Mouse (Mus musculus): ENCODE measurements around the gene Srrt. TPM values are rescaled to one million over a fixed set of nuclear protein-coding genes. Genes with fewer than 3 reads are reported as not detected.
A peak's percentile ranks its signal among the peaks of the same experiment; 100 is the strongest.

The Srrt gene
- total RNA-seq (2012; rRNA removed) (235 and 291 TPM in 2 replicates), polyA plus RNA-seq (2012; ENCODE audit: insufficient read depth in 1 of 2, insufficient read length in 2 of 2, low read depth in 1 of 2, low replicate concordance in 2 of 2, missing spikeins in 1 of 2) (100 to 1,000 TPM in 1 of 2 experiments, not detected in 1; 454 TPM)

DNA sequence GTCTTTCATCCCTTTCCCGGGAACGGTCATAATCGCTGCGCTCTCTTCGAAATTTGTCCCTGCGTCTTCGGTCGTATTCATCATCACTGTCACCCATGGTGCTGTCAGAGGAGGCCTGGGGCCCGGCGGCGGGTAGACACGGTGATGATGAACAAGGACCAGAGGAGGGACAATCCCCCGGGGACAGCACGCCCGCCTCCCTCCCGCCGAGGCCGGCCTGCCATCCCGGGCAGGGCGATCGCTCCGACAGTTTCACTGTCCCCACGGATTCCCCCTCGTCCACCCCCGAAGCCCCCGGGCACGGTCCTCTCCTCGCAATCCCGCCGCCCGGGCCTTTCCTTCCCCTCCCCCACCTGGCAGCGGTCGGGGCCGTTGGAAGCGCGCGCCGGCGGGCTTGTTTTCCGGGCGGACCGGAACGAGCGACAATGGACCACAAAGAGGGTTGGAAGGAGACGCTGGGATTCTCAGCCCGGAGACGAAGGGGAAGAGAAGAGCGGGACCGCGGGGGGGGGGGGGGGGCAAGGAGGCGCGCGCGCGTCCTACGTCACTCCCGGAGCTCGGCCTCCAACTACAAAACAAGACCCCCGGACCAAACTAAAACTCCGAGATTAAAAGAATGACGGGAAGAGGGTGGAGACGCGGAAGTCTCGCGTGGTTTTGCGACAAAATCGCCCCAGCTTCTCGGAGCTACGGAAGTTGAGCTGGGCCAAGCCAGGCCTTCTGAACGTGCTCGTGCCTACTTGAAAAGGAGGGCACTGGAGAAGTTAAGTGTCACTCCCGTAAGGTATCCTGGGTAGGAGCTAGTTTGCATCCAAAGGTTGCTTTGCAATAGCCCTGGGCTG lies at the start of gene Srrt:
Gene Srrt, minus strand, starts transcription at position 604 of the 842 bp plus-strand sequence.
- Histone ChIP-seq H3K27me3 (ENCODE audit: control insufficient read depth in 1 of 2, insufficient read depth in 2 of 2, low read length in 2 of 2) (no peaks in the 10 kb centered on the region), H3K4me3 (ENCODE audit: control insufficient read depth in 1 of 2, insufficient read depth in 1 of 2, low read depth in 2 of 2, low read length in 2 of 2) (peak within 1 kb of the TSS; percentile 73 to 86), H3K9ac (ENCODE audit: control insufficient read depth, low read depth, low read length, poor library complexity, severe bottlenecking) (peak within 1 kb of the TSS; percentile 93), H3K27ac (ENCODE audit: control insufficient read depth, low read depth, low read length) (peak within 1 kb of the TSS; percentile 93), H3K9me3 (replicated peaks; ENCODE audit: insufficient read depth, low read length) (no peaks in the 10 kb centered on the region), H3K79me2 (ENCODE audit: control insufficient read depth, insufficient read depth, low read length, poor library complexity) (peaks cover 42% of the 10 kb centered on the region), H3K4me1 (ENCODE audit: control insufficient read depth in 1 of 2, insufficient read depth in 2 of 2, low read length in 2 of 2) (peaks cover 5 to 33% of the 10 kb centered on the region in 2 experiments; a peak in 3 of 4 replicates), H3K36me3 (ENCODE audit: control insufficient read depth in 1 of 2, insufficient read depth in 2 of 2, low read length in 2 of 2) (peaks cover 0 to 36% of the 10 kb centered on the region in 2 experiments; a peak in 3 of 4 replicates)
- peak; percentile 98 for DNase-seq (ENCODE audit: low read depth, low spot score)
- no peak for TF ChIP-seq ZNF384 (IDR thresholded peaks at IDR 0.05; ENCODE audit: low read depth, low read length)
- no peak for TF ChIP-seq JUND (IDR thresholded peaks at IDR 0.05; ENCODE audit: low read depth, low read length)
- 0 out of 2 replicates have a peak, but pooled peaks have one; percentile 28 for TF ChIP-seq E2F4 (IDR thresholded peaks at IDR 0.05; ENCODE audit: borderline replicate concordance, low read depth, low read length)
- peak; percentile 95 for TF ChIP-seq MYC (IDR thresholded peaks at IDR 0.05; ENCODE audit: low read depth, low read length)
- TF ChIP-seq GATA1 (IDR thresholded peaks at IDR 0.05; ENCODE audit: low read depth, low read length): no peak
- TF ChIP-seq HCFC1 (IDR thresholded peaks at IDR 0.05; ENCODE audit: low read depth, low read length): peak; percentile 91
- TF ChIP-seq MXI1 (IDR thresholded peaks at IDR 0.05; ENCODE audit: low read depth, low read length): peak; percentile 91
- TF ChIP-seq EP300 (IDR thresholded peaks at IDR 0.05; ENCODE audit: low read depth in 1 of 2, low read length in 2 of 2): peak in 1 of 2 experiments; percentile 39; a peak in 1 of 4 replicates
- TF ChIP-seq MAFK (IDR thresholded peaks at IDR 0.05; ENCODE audit: borderline replicate concordance, low read depth, low read length): no peak
- no peak for TF ChIP-seq TAL1 (IDR thresholded peaks at IDR 0.05; ENCODE audit: low read length)
- peak; percentile 93 for TF ChIP-seq TBP (IDR thresholded peaks at IDR 0.05; ENCODE audit: low read depth, low read length)
- TF ChIP-seq MAZ (IDR thresholded peaks at IDR 0.05; ENCODE audit: low read depth, low read length): peak; percentile 37; the same call in 1 of the 2 replicates
- TF ChIP-seq SIN3A (IDR thresholded peaks at IDR 0.05; ENCODE audit: low read length): peak; percentile 64; the same call in 1 of the 2 replicates
- TF ChIP-seq ZKSCAN1 (IDR thresholded peaks at IDR 0.05; ENCODE audit: low read depth, low read length): no peak
- TF ChIP-seq ELF1 (IDR thresholded peaks at IDR 0.05; ENCODE audit: low read depth, low read length): peak; percentile 89
- peak; percentile 47 for TF ChIP-seq ETS1 (IDR thresholded peaks at IDR 0.05; ENCODE audit: low read depth, low read length)
- no peak for TF ChIP-seq CHD1 (IDR thresholded peaks at IDR 0.05; ENCODE audit: low read depth, low read length)
- TF ChIP-seq CHD2 (IDR thresholded peaks at IDR 0.05; ENCODE audit: low read length): peak; percentile 94
- peak; percentile 84 for TF ChIP-seq MAX (IDR thresholded peaks at IDR 0.05; ENCODE audit: low read length)
- TF ChIP-seq KAT2A (conservative IDR thresholded peaks at IDR 0.05; ENCODE audit: low read depth, low read length): no peak; the same call in 1 of the 2 replicates
- no peak for TF ChIP-seq USF2 (IDR thresholded peaks at IDR 0.05; ENCODE audit: borderline replicate concordance in 1 of 2, insufficient read depth in 1 of 2, low read depth in 1 of 2, low read length in 2 of 2)
- peak; percentile 16; the same call in 1 of the 2 replicates for TF ChIP-seq SMC3 (IDR thresholded peaks at IDR 0.05; ENCODE audit: low read depth, low read length)
- TF ChIP-seq ZMIZ1 (IDR thresholded peaks at IDR 0.05; ENCODE audit: low read depth, low read length): peak; percentile 91; the same call in 1 of the 2 replicates
- no peak for TF ChIP-seq MEF2A (IDR thresholded peaks at IDR 0.05; ENCODE audit: extremely low read depth, insufficient replicate concordance, low read depth, low read length, poor library complexity, severe bottlenecking)
- peak; percentile 58; the same call in 1 of the 2 replicates for TF ChIP-seq BHLHE40 (IDR thresholded peaks at IDR 0.05; ENCODE audit: borderline replicate concordance, low read depth, low read length)
- peak; percentile 79 to 97; a peak in 3 of 4 replicates for TF ChIP-seq POLR2A (IDR thresholded peaks at IDR 0.05; ENCODE audit: control insufficient read depth in 1 of 2, insufficient read depth in 1 of 2, low read depth in 1 of 2, low read length in 2 of 2, poor library complexity in 1 of 2)
- TF ChIP-seq CTCF (IDR thresholded peaks at IDR 0.05 in 2 of 3, conservative IDR thresholded peaks at IDR 0.05 in 1 of 3; ENCODE audit: control insufficient read depth in 1 of 3, insufficient read depth in 1 of 3, low read depth in 2 of 3, low read length in 3 of 3, poor library complexity in 1 of 3, severe bottlenecking in 1 of 3): no peak
- no peak for TF ChIP-seq ZC3H11A (IDR thresholded peaks at IDR 0.05; ENCODE audit: low read depth, low read length)
- peak; percentile 90; the same call in 1 of the 2 replicates for TF ChIP-seq POLR2AphosphoS2 (IDR thresholded peaks at IDR 0.05; ENCODE audit: low read length)
- peak; percentile 69 for TF ChIP-seq NRF1 (IDR thresholded peaks at IDR 0.05; ENCODE audit: insufficient read depth, low read depth, low read length, poor library complexity, severe bottlenecking)
- TF ChIP-seq MYB (IDR thresholded peaks at IDR 0.05; ENCODE audit: low read depth, low read length): no peak; the same call in 1 of the 2 replicates
- TF ChIP-seq UBTF (IDR thresholded peaks at IDR 0.05; ENCODE audit: borderline replicate concordance, insufficient read depth, low read depth, low read length): 0 out of 2 replicates have a peak, but pooled peaks have one; percentile 40
- no peak for TF ChIP-seq RAD21 (IDR thresholded peaks at IDR 0.05; ENCODE audit: low read depth, low read length)
- no peak for TF ChIP-seq GABPA (IDR thresholded peaks at IDR 0.05; ENCODE audit: low read depth, low read length)

Data from MEL (cell line).